Mouse (Mus musculus) thymus, adult 2 months (tissue): ENCODE measurements around the gene Sstr4. TPM values are rescaled to one million over a fixed set of nuclear protein-coding genes. Genes with fewer than 3 reads are reported as not detected.

Experiments
- DNase-seq: peaks from one replicate; pipeline ENCODE4 v3.0.0; 2021
- H3K27ac ChIP-seq: fragments of 200-500 bp; 2 replicates; pipeline ENCODE4 v1.5.1; 2012; ENCODE audit warnings: low read length, control low read depth; ENCODE audit not compliant: control insufficient read depth, insufficient read depth
- H3K27me3 ChIP-seq: fragments of 200-500 bp; 2 replicates; pipeline ENCODE4 v1.6.1; 2012; ENCODE audit warnings: mild to moderate bottlenecking, low read length, moderate library complexity, mixed read lengths; ENCODE audit not compliant: control insufficient read depth, insufficient read depth
- H3K36me3 ChIP-seq: fragments of 200-500 bp; 2 replicates; pipeline ENCODE4 v1.6.1; 2012; ENCODE audit warnings: mild to moderate bottlenecking, low read length, moderate library complexity; ENCODE audit not compliant: control insufficient read depth, insufficient read depth
- H3K4me1 ChIP-seq: fragments of 200-500 bp; replicated peaks from 2 replicates; pipeline ENCODE4 v1.6.1; 2012; ENCODE audit warnings: low read length; ENCODE audit not compliant: control insufficient read depth, insufficient read depth
- H3K4me3 ChIP-seq: fragments of 200-500 bp; 2 replicates; pipeline ENCODE4 v1.5.1; 2012; ENCODE audit warnings: mild to moderate bottlenecking, low read length, control low read depth, moderate library complexity; ENCODE audit not compliant: control insufficient read depth, insufficient read depth
- CTCF ChIP-seq: fragments of 200-500 bp; IDR thresholded peaks from 2 replicates; pipeline ENCODE4 v1.5.1; 2012; ENCODE audit warnings: mild to moderate bottlenecking, control low read depth, low read length, moderate library complexity, borderline replicate concordance; ENCODE audit not compliant: control insufficient read depth, poor library complexity, insufficient read depth; ENCODE audit errors: extremely low read depth
- POLR2A ChIP-seq: fragments of 200-500 bp; IDR thresholded peaks from 2 replicates; pipeline ENCODE4 v1.6.1; 2012; ENCODE audit warnings: mild to moderate bottlenecking, low read length, control low read depth, moderate library complexity; ENCODE audit not compliant: control insufficient read depth, poor library complexity, insufficient read depth; ENCODE audit errors: extremely low read depth
- whole genome bisulfite sequencing: fragments of 180-500 bp; shearing (Covaris S2); methylation state at CpG from one replicate; pipeline ENCODE4 v1.1.7; 2018; 5-methylcytosine and 5-hydroxymethylcytosine counted together
- polyA plus RNA-seq: library from polyadenylated mRNA; depleted of rRNA; stranded (reverse); fragments of >200 nt; gene quantifications from 2 replicates; pipeline ENCODE4 v1.2.3, GENCODE M21; 2012

Gene Sstr4
- polyA plus RNA-seq, 1 experiment, result 0.26 TPM

- 4% methylated on average over 9 of the region's 9 CpGs for WGBS
- Histone ChIP-seq H3K4me3 (no peak overlapping the region), H3K36me3 (no peaks in the 10 kb centered on the region), H3K4me1 (peaks cover 3% of the 10 kb centered on the region), H3K27me3 (no peaks in the 10 kb centered on the region; the same call in 1 of the 2 replicates), H3K27ac (no peak overlapping the region)
- no peak for TF ChIP-seq CTCF
- no peak for TF ChIP-seq POLR2A
- DNase-seq, result peak; percentile 73
Measured at GRCm38 (mm10) chr2:148409141-148409540, 14.0 kb downstream of the Sstr4 start.

GRCm38 (mm10) chr2:148409821-148410220, 14.7 kb downstream of the Sstr4 start:
- no peak for DNase-seq
- TF ChIP-seq CTCF (no peak), POLR2A (no peak)
- H3K27ac ChIP-seq, result no peak overlapping the region
- WGBS, result 65% methylated on average over 1 of the region's 1 CpGs
- peaks cover 3% of the 10 kb centered on the region for H3K4me1 ChIP-seq
- H3K27me3 ChIP-seq, result no peaks in the 10 kb centered on the region; the same call in 1 of the 2 replicates
- H3K4me3 ChIP-seq, result no peak overlapping the region
- H3K36me3 ChIP-seq, result no peaks in the 10 kb centered on the region

GRCm38 (mm10) chr2:148419151-148419550, 24.0 kb downstream of the Sstr4 start:
- TF ChIP-seq POLR2A (no peak), CTCF (no peak)
- Histone ChIP-seq H3K27me3 (no peaks in the 10 kb centered on the region), H3K4me3 (no peak overlapping the region), H3K27ac (no peak overlapping the region), H3K36me3 (no peaks in the 10 kb centered on the region), H3K4me1 (no peaks in the 10 kb centered on the region)
- DNase-seq, result no peak
- 89% methylated on average over 3 of the region's 3 CpGs for WGBS

- H3K27me3 ChIP-seq, result no peaks in the 10 kb centered on the region
- no peak overlapping the region for H3K4me3 ChIP-seq
- 93% methylated on average over 2 of the region's 2 CpGs for WGBS
- no peak for DNase-seq
- H3K4me1 ChIP-seq, result no peaks in the 10 kb centered on the region
- H3K36me3 ChIP-seq, result no peaks in the 10 kb centered on the region
- no peak overlapping the region for H3K27ac ChIP-seq
- TF ChIP-seq POLR2A, result no peak
Measured at GRCm38 (mm10) chr2:148419776-148420175, 24.6 kb downstream of the Sstr4 start.

- H3K4me1 ChIP-seq, result no peaks in the 10 kb centered on the region
- no peak for DNase-seq
- no peak overlapping the region for H3K27ac ChIP-seq
- H3K36me3 ChIP-seq, result no peaks in the 10 kb centered on the region
- WGBS, result 18% methylated on average over 1 of the region's 1 CpGs
- TF ChIP-seq CTCF (no peak), POLR2A (no peak)
- H3K27me3 ChIP-seq, result no peaks in the 10 kb centered on the region
- H3K4me3 ChIP-seq, result no peak overlapping the region
Measured at GRCm38 (mm10) chr2:148421112-148421511, 26.0 kb downstream of the Sstr4 start.

GRCm38 (mm10) chr2:148421706-148422105, 26.6 kb downstream of the Sstr4 start:
- no peaks in the 10 kb centered on the region for H3K4me1 ChIP-seq
- DNase-seq, result no peak
- WGBS, result 93% methylated on average over 1 of the region's 1 CpGs
- no peaks in the 10 kb centered on the region for H3K36me3 ChIP-seq
- no peak overlapping the region for H3K27ac ChIP-seq
- no peak overlapping the region for H3K4me3 ChIP-seq
- H3K27me3 ChIP-seq, result no peaks in the 10 kb centered on the region
- no peak for TF ChIP-seq CTCF
- no peak for TF ChIP-seq POLR2A

GRCm38 (mm10) chr2:148425709-148426382, 30.7 kb downstream of the Sstr4 start:
- no peak for TF ChIP-seq POLR2A
- TF ChIP-seq CTCF, result no peak
- Histone ChIP-seq H3K36me3 (no peaks in the 10 kb centered on the region), H3K27me3 (no peaks in the 10 kb centered on the region), H3K4me3 (no peak overlapping the region), H3K27ac (no peak overlapping the region), H3K4me1 (no peaks in the 10 kb centered on the region)
- WGBS, result 35% methylated on average over 5 of the region's 5 CpGs
- no peak for DNase-seq
